In the genomic region with DNA sequence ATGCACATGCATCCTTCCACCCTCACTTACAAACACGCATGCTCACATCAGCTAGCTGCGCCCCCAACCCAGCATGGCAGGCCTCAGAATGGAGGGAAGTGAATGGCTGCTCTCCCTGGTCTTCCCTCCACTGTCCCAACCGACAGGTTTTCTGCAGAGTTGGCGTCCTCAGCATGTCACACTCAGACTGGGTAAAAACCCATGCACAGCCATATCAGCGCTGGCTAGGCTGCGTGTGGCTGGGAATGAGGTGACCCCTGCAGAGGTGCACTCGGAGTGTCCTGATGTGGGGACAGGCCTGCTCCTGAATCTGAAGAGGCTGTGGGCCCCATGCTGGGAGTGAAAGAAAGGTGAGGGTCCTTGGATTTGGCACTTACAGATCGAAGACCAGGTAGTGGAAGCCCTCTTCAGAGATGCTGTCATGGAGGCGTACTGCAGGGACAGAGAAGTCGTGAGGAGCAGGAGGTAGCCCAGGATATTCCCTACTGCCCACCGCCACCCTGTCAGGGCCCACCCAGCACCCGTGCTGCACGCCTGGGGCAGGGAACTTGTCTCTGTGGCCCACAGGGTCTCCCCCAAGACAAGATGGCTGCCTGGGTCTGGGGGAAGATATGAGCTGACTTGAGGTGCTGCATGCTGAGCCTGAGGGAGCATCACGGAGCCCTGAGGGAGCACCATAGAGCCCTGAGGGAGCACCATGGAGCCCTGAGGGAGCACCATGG, we compare ENCODE assay signal across 9 mouse cellular contexts. TPM values are rescaled to one million over a fixed set of nuclear protein-coding genes. Genes with fewer than 3 reads are reported as not detected.
A peak's percentile ranks its signal among the peaks of the same experiment; 100 is the strongest.
DNase-seq lines count a peak whose midpoint lies in the region; ATAC-seq and TF ChIP-seq lines count a peak whose summit lies in the region.
"Had no signal": no experiment of that assay in that cellular context is flagged by ENCODE, and none has a peak within 500 bp of the region (broad histone marks: within the 10 kb centered on the region; RNA-seq: fewer than 3 reads in every experiment).

No protein-coding gene starts in this region.

- intact Hi-C loops in left cerebral cortex, postnatal 36 days (cut with DNase I) = loop anchor here (2.0 to 5.0 kb wide), 2 partner anchors 16 to 61 kb away; no protein-coding TSS in a partner anchor

- no peak for TF ChIP-seq CTCF in lung, embryonic 14.5 days (IDR thresholded peaks at IDR 0.05; ENCODE audit: low read depth)
- no peak for TF ChIP-seq CTCF in hindbrain, postnatal 0 days (IDR thresholded peaks at IDR 0.05; ENCODE audit: low read depth)
- TF ChIP-seq CTCF in olfactory bulb, adult 2 months (IDR thresholded peaks at IDR 0.05; ENCODE audit: insufficient read depth, low read depth, low read length) = no peak

- WGBS in lung, embryonic 14.5 days = 70% methylated on average over 14 of the region's 14 CpGs
- WGBS in forebrain, embryonic 13.5 days = 77% methylated on average over 14 of the region's 14 CpGs
- WGBS in hindbrain, postnatal 0 days = 79% methylated on average over 14 of the region's 14 CpGs
- 49% methylated on average over 14 of the region's 14 CpGs for WGBS in olfactory bulb, adult 2 months

- H3K4me2 ChIP-seq in lung, embryonic 14.5 days = peak overlapping the region; percentile 31; the same call in 1 of the 2 replicates
- H3K4me2 ChIP-seq in forebrain, embryonic 13.5 days = no peak overlapping the region
- H3K4me2 ChIP-seq in hindbrain, postnatal 0 days (ENCODE audit: low read depth, low read length) = no peak overlapping the region
- H3K4me2 ChIP-seq: liver, embryonic 13.5 days had no signal

- no peaks in the 10 kb centered on the region for H3K36me3 ChIP-seq in lung, embryonic 14.5 days (ENCODE audit: insufficient read depth)
- no peaks in the 10 kb centered on the region for H3K36me3 ChIP-seq in forebrain, embryonic 13.5 days (ENCODE audit: poor library complexity, severe bottlenecking)
- no peaks in the 10 kb centered on the region for H3K36me3 ChIP-seq in hindbrain, postnatal 0 days (ENCODE audit: insufficient read depth, low read length)
- H3K36me3 ChIP-seq: liver, embryonic 13.5 days had no signal

- H3K9me3 ChIP-seq in lung, embryonic 14.5 days (ENCODE audit: low read depth, low read length) = no peaks in the 10 kb centered on the region
- H3K9me3 ChIP-seq in forebrain, embryonic 13.5 days (replicated peaks) = no peaks in the 10 kb centered on the region
- no peaks in the 10 kb centered on the region for H3K9me3 ChIP-seq in hindbrain, postnatal 0 days (ENCODE audit: low read length)
- H3K9me3 ChIP-seq: liver, embryonic 13.5 days had no signal

- DNase-seq in lung, embryonic 14.5 days = no peak
- no peak for DNase-seq in lung, postnatal 10 days
- no peak for DNase-seq in hindbrain, postnatal 0 days (ENCODE audit: low spot score)
- no peak for DNase-seq in spleen, postnatal 14 days (ENCODE audit: low spot score in 2 of 2)
- DNase-seq in right cerebral cortex, postnatal 36 days (ENCODE audit: low spot score in 2 of 2) = no peak
- no peak for DNase-seq in left cerebral cortex, postnatal 36 days (ENCODE audit: low spot score in 2 of 2)
- DNase-seq: liver, embryonic 13.5 days had no signal

- no peaks in the 10 kb centered on the region for H3K27me3 ChIP-seq in lung, embryonic 14.5 days (ENCODE audit: insufficient read depth, low read length)
- peaks cover 20% of the 10 kb centered on the region for H3K27me3 ChIP-seq in forebrain, embryonic 13.5 days
- no peaks in the 10 kb centered on the region for H3K27me3 ChIP-seq in hindbrain, postnatal 0 days (ENCODE audit: insufficient read depth, low read length)

- TF ChIP-seq POLR2A in olfactory bulb, adult 2 months (IDR thresholded peaks at IDR 0.05; ENCODE audit: insufficient read depth, low read depth, low read length) = no peak

- H3K9ac ChIP-seq in lung, embryonic 14.5 days = no peak overlapping the region; the same call in 1 of the 2 replicates
- peak overlapping the region; percentile 27; the same call in 1 of the 2 replicates for H3K9ac ChIP-seq in forebrain, embryonic 13.5 days
- no peak overlapping the region for H3K9ac ChIP-seq in hindbrain, postnatal 0 days (replicated peaks; ENCODE audit: low read length)
- H3K9ac ChIP-seq: liver, embryonic 13.5 days had no signal

- H3K4me3 ChIP-seq in lung, embryonic 14.5 days (ENCODE audit: low read depth, low read length) = no peak overlapping the region
- H3K4me3 ChIP-seq in forebrain, embryonic 13.5 days = no peak overlapping the region
- no peak overlapping the region for H3K4me3 ChIP-seq in hindbrain, postnatal 0 days (ENCODE audit: low read length)
- H3K4me3 ChIP-seq in olfactory bulb, adult 2 months (ENCODE audit: insufficient read depth, low read depth, low read length) = no peak overlapping the region
- H3K4me3 ChIP-seq: liver, embryonic 13.5 days had no signal

- peaks cover 15% of the 10 kb centered on the region for H3K4me1 ChIP-seq in lung, embryonic 14.5 days (ENCODE audit: insufficient read depth)
- peaks cover 23% of the 10 kb centered on the region for H3K4me1 ChIP-seq in forebrain, embryonic 13.5 days
- peaks cover 24% of the 10 kb centered on the region for H3K4me1 ChIP-seq in hindbrain, postnatal 0 days (ENCODE audit: insufficient read depth, low read length)
- H3K4me1 ChIP-seq in olfactory bulb, adult 2 months (ENCODE audit: control insufficient read depth, insufficient read depth, low read length) = peaks cover 67% of the 10 kb centered on the region

- peak; percentile 19; the same call in 1 of the 2 replicates for ATAC-seq in lung, embryonic 14.5 days (ENCODE audit: insufficient read depth)
- ATAC-seq in forebrain, embryonic 13.5 days = peak; percentile 14; the same call in 1 of the 2 replicates
- no peak; the same call in 1 of the 2 replicates for ATAC-seq in hindbrain, postnatal 0 days

- H3K27ac ChIP-seq in lung, embryonic 14.5 days (ENCODE audit: low read depth) = peak overlapping the region; percentile 88
- no peak overlapping the region; the same call in 1 of the 2 replicates for H3K27ac ChIP-seq in forebrain, embryonic 13.5 days
- H3K27ac ChIP-seq in hindbrain, postnatal 0 days = peak overlapping the region; percentile 77
- peak overlapping the region; percentile 97 for H3K27ac ChIP-seq in olfactory bulb, adult 2 months (ENCODE audit: insufficient read depth, low read depth, low read length)

RNA-seq across cellular contexts. Expression of a gene that starts 45.6 kb away (rescaled TPM):
- 25.0 and 26.1 TPM in 2 replicates for polyA plus RNA-seq in lung, embryonic 14.5 days (2014; fragmentation: Nextera tagmentation; extraction: Ambion mirVana)
- polyA plus RNA-seq in forebrain, embryonic 13.5 days (2015; fragmentation: Nextera tagmentation; extraction: Ambion mirVana) = 65.3 and 83.1 TPM in 2 replicates
- 130 TPM in 2 replicates for total RNA-seq in hindbrain, postnatal 0 days (2014; rRNA removed)
- 72.3 and 81.7 TPM in 2 replicates for polyA plus RNA-seq in hindbrain, postnatal 0 days (2015; fragmentation: Nextera tagmentation; extraction: Ambion mirVana)
- not detected in 2 replicates for polyA plus RNA-seq in olfactory bulb, adult 2 months (2012; ENCODE audit: insufficient read depth, insufficient read length, low replicate concordance, missing spikeins)
- total RNA-seq in left cerebral cortex, postnatal 36 days (2021) = 10 to 100 TPM; 82.8 to 91.0 TPM

RNA-seq across cellular contexts. Expression of a gene that starts 51.2 kb away (rescaled TPM):
- 0.84 and 1.9 TPM in 2 replicates for polyA plus RNA-seq in lung, embryonic 14.5 days (2014; fragmentation: Nextera tagmentation; extraction: Ambion mirVana)
- polyA plus RNA-seq in forebrain, embryonic 13.5 days (2015; fragmentation: Nextera tagmentation; extraction: Ambion mirVana) = 4.7 and 5.8 TPM in 2 replicates
- 3.2 and 9.1 TPM in 2 replicates for total RNA-seq in hindbrain, postnatal 0 days (2014; rRNA removed)
- polyA plus RNA-seq in hindbrain, postnatal 0 days (2015; fragmentation: Nextera tagmentation; extraction: Ambion mirVana) = 7.1 and 7.5 TPM in 2 replicates
- not detected in 2 replicates for polyA plus RNA-seq in olfactory bulb, adult 2 months (2012; ENCODE audit: insufficient read depth, insufficient read length, low replicate concordance, missing spikeins)
- total RNA-seq in left cerebral cortex, postnatal 36 days (2021) = 1 to 10 TPM; 1.6 to 2.2 TPM

Comparison
In these comparisons a context has a peak if more than half of its experiments do, and no peak if none do; other contexts are left out.
1. RNA of a gene that starts 45.6 kb away (polyA plus RNA-seq): 72.3 to 81.7 TPM in hindbrain, postnatal 0 days, 65.3 to 83.1 TPM in forebrain, embryonic 13.5 days and 25.0 to 26.1 TPM in lung, embryonic 14.5 days; not detected in olfactory bulb, adult 2 months; every median in the first group is over 10 times any median in the second.